7 mouse cellular contexts compared by ENCODE assay signal in the genomic region with DNA sequence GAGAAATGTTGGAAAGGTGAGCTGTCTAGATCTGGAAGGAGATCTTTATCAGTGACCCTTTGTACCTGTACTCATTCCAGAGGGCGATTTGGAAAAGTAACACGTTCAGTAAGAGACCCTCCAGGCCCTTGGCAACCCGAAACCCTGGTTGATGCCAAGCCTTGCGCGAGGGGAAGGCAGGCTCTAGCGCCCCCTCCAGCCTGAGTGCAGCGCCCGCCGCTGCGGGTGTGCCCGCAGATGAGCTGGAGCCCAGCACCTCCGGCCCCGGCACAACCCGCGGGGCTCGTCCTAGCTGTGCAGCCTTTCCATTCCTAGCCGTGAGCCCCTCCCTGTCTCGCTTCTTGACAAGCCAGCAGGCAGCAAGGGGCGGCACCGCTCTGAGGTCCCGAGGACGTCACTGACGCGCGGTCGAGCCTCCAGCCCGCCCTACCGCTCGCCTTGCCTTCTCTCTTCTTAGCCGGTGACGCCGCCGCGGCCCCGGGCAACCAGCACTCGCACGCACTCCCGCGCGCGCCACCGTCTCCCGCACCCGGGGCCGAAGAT. TPM values are rescaled to one million over a fixed set of nuclear protein-coding genes. Genes with fewer than 3 reads are reported as not detected.
DNase-seq lines count a peak whose midpoint lies in the region; ATAC-seq lines count a peak whose summit lies in the region.

A gene (plus strand): TSS at position 153 of the 543 bp plus-strand sequence.

- intact Hi-C loops in gastrocnemius, postnatal 14 days (cut with DNase I; ENCODE audit: low total_unique reads), result no loop called here
- intact Hi-C loops in left cerebral cortex, postnatal 10 days (cut with DNase I), result loop anchor here (2.0 kb wide), 1 partner anchor 32 kb away; a partner anchor contains a TSS

- DNase-seq in adrenal gland, adult 18-20 months (ENCODE audit: low spot score in 2 of 2), result peak; percentile 79 to 80
- peak; percentile 91 for DNase-seq in embryo, embryonic 10.5 days (ENCODE audit: low spot score)
- peak; percentile 88 for DNase-seq in gastrocnemius, postnatal 14 days
- peak; percentile 91 to 96 for DNase-seq in left cerebral cortex, postnatal 10 days (ENCODE audit: extremely low spot score in 1 of 2, low spot score in 2 of 2)
- peak; percentile 89 for DNase-seq in right cerebral cortex, postnatal 4 days

- ATAC-seq in inflammation-experienced regulatory T-cells, adult 6 months, result peak; percentile 83
- ATAC-seq in megakaryocyte-erythroid progenitor cell, adult 5-6 weeks (replicated peaks; ENCODE audit: low FRiP score, low TSS enrichment, poor library complexity, severe bottlenecking), result peak; percentile 95

RNA-seq across cellular contexts. Expression of the gene that starts here (rescaled TPM):
- total RNA-seq in adrenal gland, adult 18-20 months (2021), result 100 to 1,000 TPM; 167 to 192 TPM
- 100 to 1,000 TPM; 109 to 140 TPM for total RNA-seq in gastrocnemius, postnatal 14 days (2021)
- 10 to 100 TPM; 53.6 to 76.0 (median 56.0) TPM for polyA plus RNA-seq in inflammation-experienced regulatory T-cells, adult 6 months (2017; shearing (Covaris generic))
- 100 to 1,000 TPM; 655 to 665 TPM for total RNA-seq in left cerebral cortex, postnatal 10 days (2021)
- total RNA-seq in megakaryocyte-erythroid progenitor cell, adult 5-6 weeks (2014; fragmentation: Nextera tagmentation), result 51.3 and 65.2 TPM in 2 replicates
- 158 and 217 TPM in 2 replicates for total RNA-seq in megakaryocyte-erythroid progenitor cell, adult 5-6 weeks (2017)

Comparison
In these comparisons a context has a peak if more than half of its experiments do, and no peak if none do; other contexts are left out.
1. Peak in every context shown above with its lines: DNase-seq and ATAC-seq.